8 mouse cellular contexts compared by ENCODE assay signal in the genomic region with DNA sequence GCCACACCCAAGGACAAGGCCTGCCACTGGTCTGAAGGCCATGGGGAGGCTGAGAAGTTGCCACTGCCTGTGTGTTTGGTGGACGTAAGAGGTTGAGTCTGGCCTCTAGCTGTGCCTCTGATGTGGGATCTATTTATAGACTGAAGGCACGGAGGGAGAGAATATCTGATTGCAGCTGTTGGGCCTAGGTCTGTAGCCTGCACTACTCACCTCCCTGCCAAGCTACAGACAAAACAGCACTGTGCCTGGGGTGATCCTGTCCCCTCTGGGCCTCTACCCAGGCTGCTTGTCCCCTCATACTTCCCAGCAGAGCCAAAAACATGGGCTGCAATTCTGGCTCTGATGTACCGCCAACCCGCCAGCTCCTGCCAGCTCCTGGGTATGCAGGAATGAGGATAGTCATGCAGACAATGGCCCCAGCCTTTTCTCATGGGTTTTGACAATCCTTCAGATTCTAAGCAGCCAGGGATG. TPM values are rescaled to one million over a fixed set of nuclear protein-coding genes. Genes with fewer than 3 reads are reported as not detected.
DNase-seq lines count a peak whose midpoint lies in the region; ATAC-seq lines count a peak whose summit lies in the region.

No protein-coding gene starts in this region.

- intact Hi-C loops in heart, postnatal 36 days (cut with DNase I) = loop anchor here (2.0 kb wide), 1 partner anchor 19 kb away; no protein-coding TSS in a partner anchor

- peak; percentile 57 for DNase-seq in ovary, adult 18-20 months (ENCODE audit: low spot score)
- no peak for DNase-seq in ovary, postnatal 10 days (ENCODE audit: low spot score)
- DNase-seq in frontal cortex, postnatal 10 days (ENCODE audit: low spot score in 2 of 2) = peak; percentile 48 to 58
- DNase-seq in heart, postnatal 36 days = peak; percentile 55 to 63
- DNase-seq in lung, postnatal 10 days = peak; percentile 38
- DNase-seq in skeletal muscle tissue, adult 2 months (ENCODE audit: low read depth, low spot score) = peak; percentile 88
- DNase-seq in kidney, postnatal 25 days = no peak

- 47% methylated on average over 4 of the region's 4 CpGs for WGBS in intestine, embryonic 16.5 days

- no peak overlapping the region for H3K27ac ChIP-seq in intestine, embryonic 16.5 days (ENCODE audit: low read length)

- H3K9me3 ChIP-seq in intestine, embryonic 16.5 days (ENCODE audit: control insufficient read depth, low read length) = no peaks in the 10 kb centered on the region

- no peak overlapping the region for H3K4me2 ChIP-seq in intestine, embryonic 16.5 days (ENCODE audit: low read depth, low read length)

- no peaks in the 10 kb centered on the region for H3K27me3 ChIP-seq in intestine, embryonic 16.5 days (replicated peaks; ENCODE audit: control insufficient read depth, insufficient read depth, low read length)

- H3K4me1 ChIP-seq in intestine, embryonic 16.5 days (ENCODE audit: control insufficient read depth, insufficient read depth, low read length) = no peaks in the 10 kb centered on the region

- no peaks in the 10 kb centered on the region for H3K36me3 ChIP-seq in intestine, embryonic 16.5 days (ENCODE audit: control insufficient read depth, insufficient read depth, low read length)

- ATAC-seq in intestine, embryonic 16.5 days = no peak

- H3K9ac ChIP-seq in intestine, embryonic 16.5 days (ENCODE audit: low read depth, low read length) = no peak overlapping the region

- no peak overlapping the region for H3K4me3 ChIP-seq in intestine, embryonic 16.5 days (ENCODE audit: low read length)

RNA-seq across cellular contexts. Expression of a gene that starts 26.8 kb away (rescaled TPM):
- 10 to 100 TPM; 26.4 to 27.9 TPM for total RNA-seq in heart, postnatal 36 days (2021)
- polyA plus RNA-seq in intestine, embryonic 16.5 days (2015; fragmentation: Nextera tagmentation; extraction: Ambion mirVana) = 2.1 and 3.3 TPM in 2 replicates

Comparison
In these comparisons a context has a peak if more than half of its experiments do, and no peak if none do; other contexts are left out.
1. DNase-seq: peak in ovary, adult 18-20 months (single experiment), frontal cortex, postnatal 10 days (2 of 2), heart, postnatal 36 days (2 of 2), lung, postnatal 10 days (single experiment) and skeletal muscle tissue, adult 2 months (single experiment); none in ovary, postnatal 10 days (single experiment) and kidney, postnatal 25 days (0 of 2).